Mouse (Mus musculus): Measurements from ENCODE around the gene Kcna7. TPM values are rescaled to one million over a fixed set of nuclear protein-coding genes. Genes with fewer than 3 reads are reported as not detected.
A peak's percentile ranks its signal among the peaks of the same experiment; 100 is the strongest.
"Not testable (repeated sequence)": the region's sequence is repeated elsewhere in the genome, so short reads cannot be mapped to it uniquely, and the experiment has no call there.

Gene Kcna7
- polyA plus RNA-seq (2015; fragmentation: Nextera tagmentation; extraction: Ambion mirVana) = 0.33 and 0.58 TPM in 2 replicates

- no peak; the same call in 1 of the 2 replicates for ATAC-seq (replicated peaks; ENCODE audit: insufficient number of reproducible peaks, insufficient read depth, low FRiP score, low read depth)
- Histone ChIP-seq H3K4me2 (peak within 1 kb of the TSS; percentile 83), H3K36me3 (no peaks in the 10 kb centered on the region)
These were observed at the start of gene Kcna7 for GRCm38 (mm10) chr7:45405091-45406075. Gene Kcna7, plus strand, starts transcription at chr7:45405653.

GRCm38 (mm10) chr7:45356087-45356486 lies 49.4 kb upstream of the Kcna7 start:
- 33% methylated on average over 13 of the region's 13 CpGs for WGBS
- no peaks in the 10 kb centered on the region for H3K9me3 ChIP-seq (replicated peaks)
- no peaks in the 10 kb centered on the region; the same call in 1 of the 2 replicates for H3K4me1 ChIP-seq (replicated peaks)
- no peak overlapping the region for H3K4me3 ChIP-seq
- ATAC-seq (replicated peaks; ENCODE audit: insufficient number of reproducible peaks, insufficient read depth, low FRiP score, low read depth) = no peak
- no peak overlapping the region for H3K9ac ChIP-seq
- no peak overlapping the region for H3K27ac ChIP-seq
- no peaks in the 10 kb centered on the region for H3K36me3 ChIP-seq
- H3K4me2 ChIP-seq = no peak overlapping the region
- peaks cover 50% of the 10 kb centered on the region for H3K27me3 ChIP-seq

More at GRCm38 (mm10) chr7:45405091-45406075, at the start of gene Kcna7:
- Histone ChIP-seq H3K27ac (no peak within 1 kb of the TSS), H3K9me3 (replicated peaks) (no peaks in the 10 kb centered on the region), H3K4me1 (replicated peaks) (peaks cover 18% of the 10 kb centered on the region), H3K4me3 (peak within 1 kb of the TSS; percentile 55), H3K9ac (peak within 1 kb of the TSS; percentile 40), H3K27me3 (peaks cover 55% of the 10 kb centered on the region)
- 11% methylated on average over 28 of the region's 28 CpGs for WGBS

DNA sequence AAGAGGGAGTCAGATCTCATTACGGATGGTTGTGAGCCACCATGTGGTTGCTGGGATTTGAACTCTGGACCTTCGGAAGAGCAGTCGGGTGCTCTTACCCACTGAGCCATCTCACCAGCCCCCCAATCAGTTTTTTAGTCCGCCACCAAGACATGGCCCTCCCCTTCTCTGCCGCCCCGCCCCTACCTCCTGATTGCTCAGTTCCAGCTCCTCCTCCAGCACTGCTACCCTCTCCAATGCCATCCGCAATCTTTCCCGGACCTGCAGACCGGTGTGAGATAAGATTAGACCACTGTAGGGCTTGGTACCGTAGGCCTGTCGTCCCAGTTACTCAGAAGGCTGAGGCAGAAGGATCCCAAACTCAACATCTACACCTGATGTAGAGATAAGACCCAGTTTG lies 46.4 kb upstream of the Kcna7 start:
- not testable (repeated sequence) for H3K9ac ChIP-seq; ATAC-seq (replicated peaks; ENCODE audit: insufficient number of reproducible peaks, insufficient read depth, low FRiP score, low read depth); H3K4me2 ChIP-seq; H3K4me3 ChIP-seq; H3K36me3 ChIP-seq; H3K9me3 ChIP-seq (replicated peaks); H3K27ac ChIP-seq; H3K4me1 ChIP-seq (replicated peaks)
- H3K27me3 ChIP-seq = peaks cover 70% of the 10 kb centered on the region
- WGBS = 39% methylated on average over 11 of the region's 11 CpGs

GRCm38 (mm10) chr7:45360404-45361125 lies 44.9 kb upstream of the Kcna7 start:
- peak; percentile 5; the same call in 1 of the 2 replicates for ATAC-seq (replicated peaks; ENCODE audit: insufficient number of reproducible peaks, insufficient read depth, low FRiP score, low read depth)
- Histone ChIP-seq H3K27me3 (peaks cover 80% of the 10 kb centered on the region), H3K36me3 (no peaks in the 10 kb centered on the region), H3K4me1 (replicated peaks) (peaks cover 9% of the 10 kb centered on the region), H3K4me2 (no peak overlapping the region), H3K27ac (no peak overlapping the region), H3K4me3 (no peak overlapping the region), H3K9me3 (replicated peaks) (no peaks in the 10 kb centered on the region), H3K9ac (no peak overlapping the region)
- WGBS = 40% methylated on average over 18 of the region's 18 CpGs

DNA sequence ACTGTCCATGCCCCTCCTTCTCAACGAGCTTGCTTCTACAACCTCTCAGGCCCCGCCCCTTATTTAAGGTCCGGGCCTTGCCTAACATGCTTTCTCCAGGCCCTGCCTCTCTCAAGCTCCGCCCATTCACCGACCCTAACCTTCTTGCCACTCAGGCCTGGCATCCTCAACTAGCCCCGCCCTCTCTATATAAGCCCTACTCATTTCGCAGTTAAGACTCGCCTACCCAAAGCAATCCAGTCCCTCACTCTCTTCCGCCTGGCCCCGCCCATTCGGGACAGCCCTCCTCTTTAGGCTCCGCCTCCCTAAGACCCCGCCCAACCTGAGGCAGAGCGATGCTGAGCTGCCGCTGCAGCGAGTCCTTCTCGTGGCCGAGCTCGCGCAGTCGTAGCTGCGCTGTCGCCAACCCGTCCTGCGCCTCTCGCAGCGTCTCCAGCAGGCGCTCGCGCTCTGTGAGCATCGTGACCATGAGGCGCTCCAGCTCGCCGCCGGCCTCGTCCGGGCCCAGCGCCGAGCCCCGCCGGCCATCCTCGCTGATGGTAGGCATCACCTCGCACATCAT lies 44.1 kb upstream of the Kcna7 start:
- H3K4me1 ChIP-seq (replicated peaks) = peaks cover 15% of the 10 kb centered on the region
- peak overlapping the region; percentile 74 for H3K4me2 ChIP-seq
- peaks cover 81% of the 10 kb centered on the region for H3K27me3 ChIP-seq
- no peaks in the 10 kb centered on the region for H3K36me3 ChIP-seq
- H3K27ac ChIP-seq = no peak overlapping the region
- under 1% methylated on average over 43 of the region's 43 CpGs for WGBS
- ATAC-seq (replicated peaks; ENCODE audit: insufficient number of reproducible peaks, insufficient read depth, low FRiP score, low read depth) = peak; percentile 75
- peak overlapping the region; percentile 37; the same call in 1 of the 2 replicates for H3K9ac ChIP-seq
- H3K9me3 ChIP-seq (replicated peaks) = no peaks in the 10 kb centered on the region
- peak overlapping the region; percentile 46 for H3K4me3 ChIP-seq

GRCm38 (mm10) chr7:45362801-45363200 lies 42.7 kb upstream of the Kcna7 start:
- Histone ChIP-seq H3K4me2 (no peak overlapping the region), H3K27me3 (peaks cover 80% of the 10 kb centered on the region), H3K4me1 (replicated peaks) (peaks cover 24% of the 10 kb centered on the region), H3K9ac (no peak overlapping the region), H3K36me3 (no peaks in the 10 kb centered on the region), H3K27ac (no peak overlapping the region), H3K9me3 (replicated peaks) (no peaks in the 10 kb centered on the region), H3K4me3 (no peak overlapping the region)
- no peak for ATAC-seq (replicated peaks; ENCODE audit: insufficient number of reproducible peaks, insufficient read depth, low FRiP score, low read depth)
- WGBS = 11% methylated on average over 13 of the region's 13 CpGs

DNA sequence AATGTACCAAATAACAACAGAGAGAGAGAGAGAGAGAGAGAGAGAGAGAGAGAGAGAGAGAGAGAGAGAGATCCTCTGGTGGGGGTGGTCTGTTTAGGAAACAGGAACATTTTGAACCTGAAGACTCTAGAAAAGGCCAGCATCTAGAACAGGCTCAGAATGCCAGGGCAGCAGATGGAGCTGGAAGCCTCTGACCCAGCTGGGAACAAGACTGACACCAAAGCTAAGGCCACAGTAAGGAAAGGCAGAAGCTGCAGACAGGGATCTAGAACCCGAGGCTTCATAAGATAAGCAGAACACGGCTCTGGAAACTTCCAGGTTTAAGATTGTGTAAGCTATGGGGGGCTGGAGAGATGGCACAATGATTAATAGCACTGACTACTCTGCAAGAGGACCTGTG lies 41.5 kb upstream of the Kcna7 start:
- Histone ChIP-seq H3K4me1 (replicated peaks) (peaks cover 29% of the 10 kb centered on the region), H3K27me3 (peaks cover 86% of the 10 kb centered on the region), H3K9ac (no peak overlapping the region), H3K36me3 (no peaks in the 10 kb centered on the region), H3K4me3 (no peak overlapping the region), H3K27ac (no peak overlapping the region), H3K4me2 (no peak overlapping the region), H3K9me3 (replicated peaks) (no peaks in the 10 kb centered on the region)
- ATAC-seq (replicated peaks; ENCODE audit: insufficient number of reproducible peaks, insufficient read depth, low FRiP score, low read depth) = no peak
- whole genome bisulfite sequencing = 56% methylated on average over 2 of the region's 2 CpGs

- Histone ChIP-seq H3K36me3 (no peaks in the 10 kb centered on the region), H3K9ac (peak overlapping the region; percentile 57), H3K27ac (no peak overlapping the region), H3K9me3 (replicated peaks) (no peaks in the 10 kb centered on the region), H3K27me3 (peaks cover 79% of the 10 kb centered on the region), H3K4me2 (peak overlapping the region; percentile 99), H3K4me1 (replicated peaks) (peaks cover 45% of the 10 kb centered on the region), H3K4me3 (peak overlapping the region; percentile 61)
- no peak for ATAC-seq (replicated peaks; ENCODE audit: insufficient number of reproducible peaks, insufficient read depth, low FRiP score, low read depth)
- 4% methylated on average over 34 of the region's 35 CpGs for WGBS
These were observed 39.5 kb upstream of the Kcna7 start for GRCm38 (mm10) chr7:45365742-45366651.

DNA sequence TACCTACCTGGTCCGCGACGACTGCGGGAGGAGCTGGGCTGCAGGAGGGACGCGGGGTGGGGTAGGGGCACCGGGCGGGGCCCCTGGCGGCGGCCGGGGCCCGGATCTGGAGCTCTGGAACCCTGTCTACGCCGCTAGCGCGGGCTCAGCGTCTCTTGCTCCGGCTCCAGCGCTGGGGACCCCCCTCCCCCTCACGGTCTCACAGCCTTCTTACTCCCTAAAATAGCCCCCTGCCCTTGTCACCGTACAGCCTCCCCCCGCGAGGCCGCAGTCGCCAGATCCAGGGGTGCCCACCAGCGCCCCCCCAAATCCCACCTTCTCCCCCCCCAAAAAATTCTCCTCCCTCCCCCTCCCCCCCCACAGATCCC lies 38.8 kb upstream of the Kcna7 start, which contains the start of gene Ppfia3:
TSS of gene Ppfia3 (minus strand) at position 368 of the 368 bp plus-strand sequence.
- H3K36me3 ChIP-seq = no peaks in the 10 kb centered on the region
- peak; percentile 5; the same call in 1 of the 2 replicates for ATAC-seq (replicated peaks; ENCODE audit: insufficient number of reproducible peaks, insufficient read depth, low FRiP score, low read depth)
- H3K27ac ChIP-seq = peak within 1 kb of the TSS; percentile 52
- peaks cover 72% of the 10 kb centered on the region for H3K27me3 ChIP-seq
- H3K4me2 ChIP-seq = peak within 1 kb of the TSS; percentile 99
- peak within 1 kb of the TSS; percentile 61 for H3K4me3 ChIP-seq
- no peaks in the 10 kb centered on the region for H3K9me3 ChIP-seq (replicated peaks)
- peaks cover 41% of the 10 kb centered on the region for H3K4me1 ChIP-seq (replicated peaks)
- under 1% methylated on average over 26 of the region's 26 CpGs for WGBS
- H3K9ac ChIP-seq = peak within 1 kb of the TSS; percentile 57
